Mouse (Mus musculus): ENCODE measurements around the gene Slc25a25. TPM values are rescaled to one million over a fixed set of nuclear protein-coding genes. Genes with fewer than 3 reads are reported as not detected.

The Slc25a25 gene
- polyA plus RNA-seq, 1 experiment from 2014 or later = 39.2 TPM

DNA sequence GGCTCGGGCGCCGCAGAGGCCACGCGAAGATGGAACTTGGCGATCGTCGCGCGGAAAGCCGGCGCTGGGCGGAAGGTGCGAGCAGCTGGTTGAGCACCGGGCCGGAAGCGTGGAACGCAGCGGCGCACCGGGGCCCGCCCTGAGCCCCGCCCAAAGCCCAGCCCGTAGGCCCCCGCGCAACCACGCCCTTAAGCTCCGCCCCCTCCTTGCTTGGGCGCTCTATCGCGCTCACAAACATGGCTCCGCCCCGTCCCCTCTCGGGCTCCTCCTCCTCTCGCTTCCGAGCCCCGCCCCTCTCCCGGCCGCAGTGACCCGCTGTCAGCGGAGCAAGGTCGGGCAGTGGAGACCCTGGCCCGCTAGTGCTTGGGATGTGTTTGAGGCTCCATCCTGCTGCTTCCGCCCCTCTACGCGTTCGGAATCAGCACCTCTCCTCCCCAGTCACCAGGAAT, 69.4 kb downstream of the Slc25a25 start, which contains the start of gene 1110008P14Rik:
Gene 1110008P14Rik, minus strand, starts transcription at position 164 of the 449 bp plus-strand sequence.
- peak within 1 kb of the TSS; percentile 99 for H3K4me2 ChIP-seq (replicated peaks)

GRCm38 (mm10) chr2:32381141-32381774, 70.0 kb downstream of the Slc25a25 start:
- DNase-seq (ENCODE audit: low spot score) (no peak), ATAC-seq (ENCODE audit: low FRiP score) (peak; percentile 38)
- H3K4me1 ChIP-seq (replicated peaks; ENCODE audit: control insufficient read depth, insufficient read depth, low read length) = peaks cover 7% of the 10 kb centered on the region
- no peaks in the 10 kb centered on the region for H3K27me3 ChIP-seq (ENCODE audit: control insufficient read depth, insufficient read depth, low read length)
- H3K27ac ChIP-seq = 0 out of 2 replicates have a peak overlapping the region, but pooled peaks have one; percentile 39
- peak overlapping the region; percentile 66 for H3K9ac ChIP-seq
- under 1% methylated on average over 26 of the region's 27 CpGs for WGBS
- H3K4me3 ChIP-seq (replicated peaks; ENCODE audit: low read length) = peak overlapping the region; percentile 71
- peaks cover 33% of the 10 kb centered on the region for H3K36me3 ChIP-seq (replicated peaks; ENCODE audit: control insufficient read depth, insufficient read depth)
- peak overlapping the region; percentile 99 for H3K4me2 ChIP-seq (replicated peaks)
- H3K9me3 ChIP-seq (ENCODE audit: control insufficient read depth, low read length) = no peaks in the 10 kb centered on the region

More for the DNA sequence above, 69.4 kb downstream of the Slc25a25 start, which contains the start of gene 1110008P14Rik:
- peaks cover 27% of the 10 kb centered on the region for H3K36me3 ChIP-seq (replicated peaks; ENCODE audit: control insufficient read depth, insufficient read depth)
- ATAC-seq (ENCODE audit: low FRiP score) = peak; percentile 91
- H3K4me1 ChIP-seq (replicated peaks; ENCODE audit: control insufficient read depth, insufficient read depth, low read length) = peaks cover 7% of the 10 kb centered on the region
- peak within 1 kb of the TSS; percentile 58; the same call in 1 of the 2 replicates for H3K27ac ChIP-seq
- peak within 1 kb of the TSS; percentile 71 for H3K4me3 ChIP-seq (replicated peaks; ENCODE audit: low read length)
- WGBS = under 1% methylated on average over 38 of the region's 47 CpGs
- H3K9me3 ChIP-seq (ENCODE audit: control insufficient read depth, low read length) = no peaks in the 10 kb centered on the region
- DNase-seq (ENCODE audit: low spot score) = peak; percentile 82
- no peaks in the 10 kb centered on the region for H3K27me3 ChIP-seq (ENCODE audit: control insufficient read depth, insufficient read depth, low read length)
- peak within 1 kb of the TSS; percentile 66 for H3K9ac ChIP-seq

GRCm38 (mm10) chr2:32380001-32380500, 71.2 kb downstream of the Slc25a25 start:
- no peak overlapping the region for H3K4me2 ChIP-seq (replicated peaks)
- peaks cover 45% of the 10 kb centered on the region for H3K36me3 ChIP-seq (replicated peaks; ENCODE audit: control insufficient read depth, insufficient read depth)

DNA sequence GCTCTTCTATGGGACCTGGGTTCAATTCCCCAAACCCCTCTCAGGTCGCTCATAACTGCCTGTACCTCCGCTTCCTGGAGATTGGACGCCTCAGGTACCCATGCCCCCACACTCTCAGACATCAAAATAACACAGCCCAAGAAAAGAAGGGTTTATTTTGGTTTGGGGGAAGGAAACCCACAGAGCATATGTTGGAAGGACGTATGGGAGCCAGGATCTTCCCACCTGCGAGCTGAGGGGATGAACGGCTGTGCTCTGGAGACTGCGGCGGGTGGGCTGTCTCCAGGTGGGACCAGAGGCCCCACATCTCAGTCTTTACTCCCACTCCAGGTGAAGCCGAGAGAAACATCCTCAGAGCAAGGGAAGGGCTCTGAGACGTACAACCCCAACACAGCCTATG, 74.3 kb downstream of the Slc25a25 start:
- Histone ChIP-seq H3K4me1 (replicated peaks; ENCODE audit: control insufficient read depth, insufficient read depth, low read length) (peaks cover 7% of the 10 kb centered on the region), H3K36me3 (replicated peaks; ENCODE audit: control insufficient read depth, insufficient read depth) (peaks cover 71% of the 10 kb centered on the region), H3K9me3 (ENCODE audit: control insufficient read depth, low read length) (no peaks in the 10 kb centered on the region), H3K4me3 (replicated peaks; ENCODE audit: low read length) (no peak overlapping the region), H3K27me3 (ENCODE audit: control insufficient read depth, insufficient read depth, low read length) (no peaks in the 10 kb centered on the region), H3K9ac (no peak overlapping the region), H3K4me2 (replicated peaks) (no peak overlapping the region), H3K27ac (no peak overlapping the region)
- no peak for ATAC-seq (ENCODE audit: low FRiP score)
- 97% methylated on average over 10 of the region's 10 CpGs for WGBS
- no peak for DNase-seq (ENCODE audit: low spot score)

More at GRCm38 (mm10) chr2:32380001-32380500, 71.2 kb downstream of the Slc25a25 start:
- DNase-seq (ENCODE audit: low spot score) = no peak
- no peaks in the 10 kb centered on the region for H3K27me3 ChIP-seq (ENCODE audit: control insufficient read depth, insufficient read depth, low read length)
- no peak overlapping the region for H3K4me3 ChIP-seq (replicated peaks; ENCODE audit: low read length)
- no peak for ATAC-seq (ENCODE audit: low FRiP score)
- H3K9ac ChIP-seq = no peak overlapping the region
- peaks cover 7% of the 10 kb centered on the region for H3K4me1 ChIP-seq (replicated peaks; ENCODE audit: control insufficient read depth, insufficient read depth, low read length)
- 94% methylated on average over 7 of the region's 7 CpGs for WGBS
- no peaks in the 10 kb centered on the region for H3K9me3 ChIP-seq (ENCODE audit: control insufficient read depth, low read length)
- H3K27ac ChIP-seq = no peak overlapping the region

DNA sequence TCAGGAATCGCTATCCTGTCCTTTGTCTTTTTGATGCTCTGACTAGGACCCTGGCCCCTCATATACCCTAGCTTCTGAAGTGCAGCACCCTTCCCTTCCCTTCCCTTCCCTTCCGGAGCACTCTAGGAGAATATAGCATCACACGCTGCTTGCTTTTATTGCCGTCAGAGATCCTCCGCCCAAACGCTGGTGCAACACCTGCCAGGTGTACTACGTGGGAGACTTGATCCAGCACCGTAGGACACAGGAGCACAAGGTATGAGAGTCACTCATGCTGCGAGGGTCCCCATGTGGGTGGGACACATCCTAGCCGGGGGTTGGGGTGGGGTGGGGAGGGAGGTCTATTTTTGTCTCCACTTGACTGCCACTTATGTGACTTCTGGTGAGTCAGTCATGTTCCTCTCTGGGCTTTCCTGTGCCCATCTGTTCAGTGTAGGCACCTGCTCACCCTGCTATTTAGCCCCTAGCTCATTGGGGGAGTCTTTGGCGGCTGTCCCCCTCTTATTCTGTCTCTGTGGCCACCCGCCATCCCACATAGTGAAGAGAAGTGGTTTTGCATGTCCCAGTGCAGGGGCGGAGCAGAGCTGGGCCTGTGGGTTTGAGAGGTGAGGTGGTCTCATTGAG, 75.8 kb downstream of the Slc25a25 start:
- no peaks in the 10 kb centered on the region for H3K4me1 ChIP-seq (replicated peaks; ENCODE audit: control insufficient read depth, insufficient read depth, low read length)
- H3K27ac ChIP-seq = no peak overlapping the region
- no peak for ATAC-seq (ENCODE audit: low FRiP score)
- H3K27me3 ChIP-seq (ENCODE audit: control insufficient read depth, insufficient read depth, low read length) = no peaks in the 10 kb centered on the region
- peaks cover 86% of the 10 kb centered on the region for H3K36me3 ChIP-seq (replicated peaks; ENCODE audit: control insufficient read depth, insufficient read depth)
- H3K4me3 ChIP-seq (replicated peaks; ENCODE audit: low read length) = no peak overlapping the region
- no peak overlapping the region for H3K4me2 ChIP-seq (replicated peaks)
- 91% methylated on average over 13 of the region's 13 CpGs for WGBS
- no peak for DNase-seq (ENCODE audit: low spot score)
- no peaks in the 10 kb centered on the region for H3K9me3 ChIP-seq (ENCODE audit: control insufficient read depth, low read length)
- no peak overlapping the region for H3K9ac ChIP-seq

GRCm38 (mm10) chr2:32374191-32374590, 77.1 kb downstream of the Slc25a25 start:
- DNase-seq (ENCODE audit: low spot score) (no peak), ATAC-seq (ENCODE audit: low FRiP score) (no peak)
- Histone ChIP-seq H3K36me3 (replicated peaks; ENCODE audit: control insufficient read depth, insufficient read depth) (peaks cover 95% of the 10 kb centered on the region), H3K4me3 (replicated peaks; ENCODE audit: low read length) (no peak overlapping the region), H3K4me1 (replicated peaks; ENCODE audit: control insufficient read depth, insufficient read depth, low read length) (no peaks in the 10 kb centered on the region), H3K9ac (no peak overlapping the region), H3K9me3 (ENCODE audit: control insufficient read depth, low read length) (no peaks in the 10 kb centered on the region), H3K27ac (no peak overlapping the region), H3K4me2 (replicated peaks) (no peak overlapping the region), H3K27me3 (ENCODE audit: control insufficient read depth, insufficient read depth, low read length) (no peaks in the 10 kb centered on the region)
- 91% methylated on average over 10 of the region's 10 CpGs for WGBS

DNA sequence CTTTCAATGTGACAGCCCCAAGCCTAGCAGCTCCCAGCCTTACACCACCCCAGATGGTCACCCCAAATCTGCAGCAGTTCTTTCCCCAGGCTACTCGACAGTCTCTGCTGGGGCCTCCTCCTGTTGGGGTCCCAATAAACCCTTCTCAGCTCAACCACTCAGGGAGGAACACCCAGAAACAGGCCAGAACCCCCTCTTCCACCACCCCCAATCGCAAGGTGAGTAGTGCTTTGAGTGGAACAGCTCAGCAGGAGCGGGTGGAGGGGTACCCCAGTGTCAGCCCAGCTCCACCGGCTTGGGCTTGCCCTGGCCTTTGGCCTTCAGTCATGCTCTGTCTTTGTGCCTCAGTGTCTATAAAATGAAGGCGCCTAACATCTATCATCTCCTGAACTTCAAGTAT, 83.9 kb downstream of the Slc25a25 start:
- Histone ChIP-seq H3K27me3 (ENCODE audit: control insufficient read depth, insufficient read depth, low read length) (no peaks in the 10 kb centered on the region), H3K4me2 (replicated peaks) (no peak overlapping the region), H3K4me1 (replicated peaks; ENCODE audit: control insufficient read depth, insufficient read depth, low read length) (peaks cover 10% of the 10 kb centered on the region), H3K36me3 (replicated peaks; ENCODE audit: control insufficient read depth, insufficient read depth) (peaks cover 77% of the 10 kb centered on the region), H3K9ac (no peak overlapping the region), H3K4me3 (replicated peaks; ENCODE audit: low read length) (no peak overlapping the region), H3K9me3 (ENCODE audit: control insufficient read depth, low read length) (no peaks in the 10 kb centered on the region), H3K27ac (no peak overlapping the region)
- DNase-seq (ENCODE audit: low spot score) (no peak), ATAC-seq (ENCODE audit: low FRiP score) (no peak)
- WGBS = 98% methylated on average over 5 of the region's 5 CpGs

Other genes with a start within 250 kb of the Slc25a25 start
- gene Pomt1, start 214.9 kb downstream of the Slc25a25 start, polyA plus RNA-seq (2014; fragmentation: Nextera tagmentation; extraction: Ambion mirVana) = 26.5 and 30.8 TPM in 2 replicates
- gene Uck1, start 191.3 kb downstream of the Slc25a25 start, polyA plus RNA-seq (2014; fragmentation: Nextera tagmentation; extraction: Ambion mirVana) = 76.0 and 86.5 TPM in 2 replicates
- 26.4 and 29.6 TPM in 2 replicates for gene Golga2, start 164.1 kb downstream of the Slc25a25 start, polyA plus RNA-seq (2014; fragmentation: Nextera tagmentation; extraction: Ambion mirVana)
- 192 and 221 TPM in 2 replicates for gene Swi5, start 163.4 kb downstream of the Slc25a25 start, polyA plus RNA-seq (2014; fragmentation: Nextera tagmentation; extraction: Ambion mirVana)
- 47.5 and 49.1 TPM in 2 replicates for gene Ciz1, start 99.1 kb downstream of the Slc25a25 start, polyA plus RNA-seq (2014; fragmentation: Nextera tagmentation; extraction: Ambion mirVana)
- gene Dnm1, start 98.1 kb downstream of the Slc25a25 start, polyA plus RNA-seq (2014; fragmentation: Nextera tagmentation; extraction: Ambion mirVana) = 123 and 132 TPM in 2 replicates
- gene 1110008P14Rik, start 69.5 kb downstream of the Slc25a25 start, polyA plus RNA-seq (2014; fragmentation: Nextera tagmentation; extraction: Ambion mirVana) = 170 and 175 TPM in 2 replicates
- gene Lcn2, start 63.2 kb downstream of the Slc25a25 start, polyA plus RNA-seq (2014; fragmentation: Nextera tagmentation; extraction: Ambion mirVana) = 0.78 and 1.3 TPM in 2 replicates
- 58.1 and 58.9 TPM in 2 replicates for gene Ptges2, start 55.5 kb downstream of the Slc25a25 start, polyA plus RNA-seq (2014; fragmentation: Nextera tagmentation; extraction: Ambion mirVana)
- 5.3 TPM in 2 replicates for gene Naif1, start 988 bp downstream of the Slc25a25 start, polyA plus RNA-seq (2014; fragmentation: Nextera tagmentation; extraction: Ambion mirVana)
- 7.8 and 8.3 TPM in 2 replicates for gene Fam102a, start 83.9 kb upstream of the Slc25a25 start, polyA plus RNA-seq (2014; fragmentation: Nextera tagmentation; extraction: Ambion mirVana)
- gene Dpm2, start 119.4 kb upstream of the Slc25a25 start, polyA plus RNA-seq (2014; fragmentation: Nextera tagmentation; extraction: Ambion mirVana) = 132 and 141 TPM in 2 replicates
- gene Pip5kl1, start 123.4 kb upstream of the Slc25a25 start, polyA plus RNA-seq (2014; fragmentation: Nextera tagmentation; extraction: Ambion mirVana) = 11.6 and 12.6 TPM in 2 replicates
- 0.48 and 0.81 TPM in 2 replicates for gene 9430097D07Rik, start 124.2 kb upstream of the Slc25a25 start, polyA plus RNA-seq (2014; fragmentation: Nextera tagmentation; extraction: Ambion mirVana)
- 32.3 and 36.8 TPM in 2 replicates for gene St6galnac4, start 135.7 kb upstream of the Slc25a25 start, polyA plus RNA-seq (2014; fragmentation: Nextera tagmentation; extraction: Ambion mirVana)
- 8.5 and 9.3 TPM in 2 replicates for gene St6galnac6, start 148.3 kb upstream of the Slc25a25 start, polyA plus RNA-seq (2014; fragmentation: Nextera tagmentation; extraction: Ambion mirVana)
- 78.1 and 82.0 TPM in 2 replicates for gene Ak1, start 170.3 kb upstream of the Slc25a25 start, polyA plus RNA-seq (2014; fragmentation: Nextera tagmentation; extraction: Ambion mirVana)
- gene Eng, start 195.2 kb upstream of the Slc25a25 start, polyA plus RNA-seq (2014; fragmentation: Nextera tagmentation; extraction: Ambion mirVana) = 28.1 and 30.5 TPM in 2 replicates

Measured in hindbrain, embryonic 14.5 days (tissue).